Mouse (Mus musculus) kidney, adult 2 months (tissue): Measurements from ENCODE around the gene Fbxo24. TPM values are rescaled to one million over a fixed set of nuclear protein-coding genes. Genes with fewer than 3 reads are reported as not detected.

Experiments used
- DNase-seq: peaks from one replicate; pipeline ENCODE4 v3.0.0; 2021
- H3K27ac ChIP-seq: fragments of 200-500 bp; 2 replicates; pipeline ENCODE4 v1.5.1; 2012; ENCODE audit warnings: low read depth, low read length, control low read depth, inconsistent platforms; ENCODE audit not compliant: insufficient read depth
- H3K27me3 ChIP-seq: fragments of 200-500 bp; replicated peaks from 2 replicates; pipeline ENCODE4 v1.6.1; 2012; ENCODE audit warnings: mild to moderate bottlenecking, moderate library complexity, low read length, inconsistent platforms; ENCODE audit not compliant: control insufficient read depth, insufficient read depth
- H3K36me3 ChIP-seq: fragments of 200-500 bp; 2 replicates; pipeline ENCODE4 v1.6.1; 2012; ENCODE audit warnings: mild to moderate bottlenecking, moderate library complexity, low read length, inconsistent platforms; ENCODE audit not compliant: control insufficient read depth, insufficient read depth
- H3K4me1 ChIP-seq: fragments of 200-500 bp; 2 replicates; pipeline ENCODE4 v1.6.1; 2011; ENCODE audit warnings: low read length; ENCODE audit not compliant: control insufficient read depth, insufficient read depth
- H3K4me3 ChIP-seq: fragments of 200-500 bp; 2 replicates; pipeline ENCODE4 v1.5.1; 2011; ENCODE audit warnings: mild to moderate bottlenecking, low read depth, low read length, control low read depth; ENCODE audit not compliant: insufficient read depth
- CTCF ChIP-seq: fragments of 200-500 bp; conservative IDR thresholded peaks from 2 replicates; pipeline ENCODE4 v1.5.1; 2011; ENCODE audit warnings: low read depth, mild to moderate bottlenecking, control low read depth, low read length, moderate library complexity, mixed read lengths; ENCODE audit not compliant: insufficient read depth, insufficient read length
- POLR2A ChIP-seq: fragments of 200-500 bp; IDR thresholded peaks from one replicate; pipeline ENCODE4 v1.6.1; 2011; ENCODE audit warnings: low read depth, low read length, control low read depth
- WGBS: fragments of 180-500 bp; shearing (Covaris S2); methylation state at CpG from one replicate; pipeline ENCODE4 v1.1.7; 2018; 5-methylcytosine and 5-hydroxymethylcytosine counted together
- polyA plus RNA-seq: library from polyadenylated mRNA; depleted of rRNA; stranded (reverse); fragments of >200 nt; gene quantifications from 2 replicates; pipeline ENCODE4 v1.2.3, GENCODE M21; 2012

Gene Fbxo24
- polyA plus RNA-seq, 1 experiment: 0.20 TPM

- WGBS: 19% methylated on average over 3 of the region's 3 CpGs
- TF ChIP-seq POLR2A (no peak), CTCF (peak; percentile 76)
- H3K36me3 ChIP-seq: no peaks in the 10 kb centered on the region
- no peak overlapping the region for H3K4me3 ChIP-seq
- no peaks in the 10 kb centered on the region for H3K27me3 ChIP-seq
- DNase-seq: peak; percentile 83
- no peak overlapping the region for H3K27ac ChIP-seq
- H3K4me1 ChIP-seq: peaks cover 5% of the 10 kb centered on the region
Measured at GRCm38 (mm10) chr5:137652474-137652873, 23.7 kb upstream of the Fbxo24 start.

- 41% methylated on average over 18 of the region's 18 CpGs for WGBS
- no peak overlapping the region for H3K4me3 ChIP-seq
Measured at GRCm38 (mm10) chr5:137649669-137650571, 21.1 kb upstream of the Fbxo24 start.

GRCm38 (mm10) chr5:137649251-137649650, 20.4 kb upstream of the Fbxo24 start:
- peak; percentile 40 for DNase-seq
- no peaks in the 10 kb centered on the region for H3K27me3 ChIP-seq
- H3K4me3 ChIP-seq: no peak overlapping the region
- H3K27ac ChIP-seq: peak overlapping the region; percentile 25; the same call in 1 of the 2 replicates
- no peaks in the 10 kb centered on the region for H3K36me3 ChIP-seq
- TF ChIP-seq CTCF (no peak), POLR2A (no peak)
- H3K4me1 ChIP-seq: no peaks in the 10 kb centered on the region; the same call in none of the 2 replicates
- WGBS: 26% methylated on average over 4 of the region's 4 CpGs

More at GRCm38 (mm10) chr5:137649669-137650571, 21.1 kb upstream of the Fbxo24 start:
- no peaks in the 10 kb centered on the region; the same call in none of the 2 replicates for H3K4me1 ChIP-seq
- no peaks in the 10 kb centered on the region for H3K36me3 ChIP-seq
- TF ChIP-seq CTCF: no peak
- H3K27me3 ChIP-seq: no peaks in the 10 kb centered on the region
- H3K27ac ChIP-seq: peak overlapping the region; percentile 63; the same call in 1 of the 2 replicates
- no peak for DNase-seq

- WGBS: 49% methylated on average over 9 of the region's 9 CpGs
- H3K36me3 ChIP-seq: no peaks in the 10 kb centered on the region
- H3K4me3 ChIP-seq: no peak overlapping the region
- H3K4me1 ChIP-seq: no peaks in the 10 kb centered on the region; the same call in none of the 2 replicates
- TF ChIP-seq CTCF (no peak), POLR2A (no peak)
- no peak for DNase-seq
- H3K27me3 ChIP-seq: no peaks in the 10 kb centered on the region
- H3K27ac ChIP-seq: no peak overlapping the region; the same call in 1 of the 2 replicates
Measured at GRCm38 (mm10) chr5:137647827-137648601, 19.2 kb upstream of the Fbxo24 start.

GRCm38 (mm10) chr5:137645652-137646091, 16.9 kb upstream of the Fbxo24 start, which contains the start of gene Irs3:
Irs3 (minus strand) TSS chr5:137645714.
- Histone ChIP-seq H3K36me3 (peaks cover 1% of the 10 kb centered on the region; the same call in 1 of the 2 replicates), H3K27ac (peak within 1 kb of the TSS; percentile 5), H3K27me3 (no peaks in the 10 kb centered on the region), H3K4me3 (peak within 1 kb of the TSS; percentile 51), H3K4me1 (no peaks in the 10 kb centered on the region; the same call in none of the 2 replicates)
- 24% methylated on average over 11 of the region's 11 CpGs for WGBS
- TF ChIP-seq CTCF (no peak), POLR2A (no peak)
- DNase-seq: peak; percentile 71

- H3K4me3 ChIP-seq: peak overlapping the region; percentile 51
- peaks cover 1% of the 10 kb centered on the region; the same call in 1 of the 2 replicates for H3K36me3 ChIP-seq
- peak overlapping the region; percentile 5 for H3K27ac ChIP-seq
- 8% methylated on average over 44 of the region's 44 CpGs for WGBS
- no peaks in the 10 kb centered on the region for H3K27me3 ChIP-seq
- TF ChIP-seq POLR2A: no peak
- no peak for TF ChIP-seq CTCF
- H3K4me1 ChIP-seq: no peaks in the 10 kb centered on the region; the same call in none of the 2 replicates
- DNase-seq: no peak
Measured at GRCm38 (mm10) chr5:137645091-137645651, 16.4 kb upstream of the Fbxo24 start.
